Mouse (Mus musculus) heart, adult 18-20 months (tissue): Measurements from ENCODE around the gene Plxnc1. TPM values are rescaled to one million over a fixed set of nuclear protein-coding genes. Genes with fewer than 3 reads are reported as not detected.

Experiments
- DNase-seq, 2 experiments: peaks; one replicate each; pipeline ENCODE4 v3.0.0; 2021 to 2022; ENCODE audit warnings: mixed read lengths in 1 of 2
- total RNA-seq, 2 experiments: library from RNA; stranded (reverse); gene quantifications; 2 replicates each; pipeline ENCODE4 v1.2.3; 2021

Gene Plxnc1
- total RNA-seq, 2 experiments from 2014 or later = 1.8 to 3.4 TPM

GRCm38 (mm10) chr10:94741459-94741858 lies 203.2 kb downstream of the Plxnc1 start:
- DNase-seq = no peak
